Mouse (Mus musculus): ENCODE results near the gene Elf5. TPM values are rescaled to one million over a fixed set of nuclear protein-coding genes. Genes with fewer than 3 reads are reported as not detected.

The Elf5 gene
- polyA plus RNA-seq, 1 experiment from 2014 or later = not detected

DNA sequence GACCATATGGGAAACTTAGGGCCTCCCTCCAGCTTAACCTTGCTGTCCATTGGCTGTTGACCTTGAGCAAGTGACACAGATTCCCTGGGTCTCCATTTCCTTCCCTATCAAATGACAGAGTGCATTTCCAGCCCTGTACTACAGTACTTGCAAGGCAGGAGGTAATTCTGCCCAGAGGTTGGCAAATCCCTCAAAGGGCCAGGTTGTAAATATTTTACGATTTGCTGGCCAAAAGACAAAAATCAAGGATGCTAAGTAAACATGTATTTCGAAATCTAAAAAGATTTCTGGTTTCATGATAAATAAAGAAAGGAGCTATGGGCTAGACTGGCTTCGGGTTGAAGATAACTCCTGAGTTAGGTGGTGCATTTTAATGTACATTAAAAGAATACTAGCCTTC lies 16.9 kb downstream of the Elf5 start:
- no peak overlapping the region for H3K27ac ChIP-seq (ENCODE audit: low read depth)

DNA sequence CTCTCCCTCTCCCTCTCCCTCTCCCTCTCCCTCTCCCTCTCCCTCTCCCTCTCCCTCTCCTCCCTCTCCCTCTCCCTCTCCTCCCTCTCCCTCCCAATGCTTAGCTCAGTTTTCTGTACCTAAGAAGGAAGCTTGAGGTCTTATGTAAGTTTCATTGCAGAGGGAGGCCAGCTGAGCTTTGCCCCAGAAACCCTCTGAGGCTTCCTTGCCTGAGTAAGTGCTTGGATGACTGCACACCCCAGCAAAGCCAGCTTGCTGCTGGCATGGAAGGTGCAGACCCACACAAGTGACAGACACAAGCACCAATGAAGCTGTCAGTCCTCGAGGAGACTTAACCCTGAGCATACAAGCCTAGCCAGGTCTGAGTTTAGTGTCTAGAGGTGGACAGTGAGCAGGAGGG lies 19.2 kb downstream of the Elf5 start:
- Histone ChIP-seq H3K27me3 (ENCODE audit: insufficient read depth, low read length) (no peaks in the 10 kb centered on the region), H3K36me3 (replicated peaks; ENCODE audit: insufficient read depth, low read length) (no peaks in the 10 kb centered on the region), H3K4me2 (ENCODE audit: low read depth, low read length) (no peak overlapping the region), H3K9ac (replicated peaks) (no peak overlapping the region), H3K4me3 (ENCODE audit: low read depth, low read length) (no peak overlapping the region), H3K9me3 (ENCODE audit: low read length) (no peaks in the 10 kb centered on the region), H3K4me1 (ENCODE audit: insufficient read depth) (no peaks in the 10 kb centered on the region), H3K27ac (ENCODE audit: low read depth) (no peak overlapping the region)
- 41% methylated on average over 1 of the region's 1 CpGs for WGBS (ENCODE audit: insufficient replicate concordance)
- DNase-seq = no peak
- ATAC-seq = no peak
- TF ChIP-seq EP300 (IDR thresholded peaks at IDR 0.05; ENCODE audit: low read depth) (no peak), CTCF (IDR thresholded peaks at IDR 0.05; ENCODE audit: low read depth) (no peak)

More for the DNA sequence above, 16.9 kb downstream of the Elf5 start:
- H3K9me3 ChIP-seq (ENCODE audit: low read length) = no peaks in the 10 kb centered on the region
- no peaks in the 10 kb centered on the region for H3K4me1 ChIP-seq (ENCODE audit: insufficient read depth)
- TF ChIP-seq EP300 (IDR thresholded peaks at IDR 0.05; ENCODE audit: low read depth) (no peak), CTCF (IDR thresholded peaks at IDR 0.05; ENCODE audit: low read depth) (no peak)
- WGBS (ENCODE audit: insufficient replicate concordance) = 55% methylated on average over 3 of the region's 3 CpGs
- no peak overlapping the region for H3K4me2 ChIP-seq (ENCODE audit: low read depth, low read length)
- no peaks in the 10 kb centered on the region for H3K27me3 ChIP-seq (ENCODE audit: insufficient read depth, low read length)
- ATAC-seq = no peak
- no peak overlapping the region for H3K9ac ChIP-seq (replicated peaks)
- H3K36me3 ChIP-seq (replicated peaks; ENCODE audit: insufficient read depth, low read length) = no peaks in the 10 kb centered on the region
- no peak overlapping the region for H3K4me3 ChIP-seq (ENCODE audit: low read depth, low read length)
- DNase-seq = no peak

- no peak for ATAC-seq
- Histone ChIP-seq H3K9me3 (ENCODE audit: low read length) (no peaks in the 10 kb centered on the region), H3K4me3 (ENCODE audit: low read depth, low read length) (no peak overlapping the region), H3K36me3 (replicated peaks; ENCODE audit: insufficient read depth, low read length) (no peaks in the 10 kb centered on the region), H3K4me2 (ENCODE audit: low read depth, low read length) (no peak overlapping the region), H3K4me1 (ENCODE audit: insufficient read depth) (no peaks in the 10 kb centered on the region), H3K27ac (ENCODE audit: low read depth) (no peak overlapping the region), H3K9ac (replicated peaks) (no peak overlapping the region), H3K27me3 (ENCODE audit: insufficient read depth, low read length) (no peaks in the 10 kb centered on the region)
- 46% methylated on average over 8 of the region's 8 CpGs for WGBS (ENCODE audit: insufficient replicate concordance)
- TF ChIP-seq EP300 (IDR thresholded peaks at IDR 0.05; ENCODE audit: low read depth) (no peak), CTCF (IDR thresholded peaks at IDR 0.05; ENCODE audit: low read depth) (no peak)
- DNase-seq = no peak
Observed at GRCm38 (mm10) chr2:103432695-103433275, 21.3 kb downstream of the Elf5 start.

- H3K27ac ChIP-seq (ENCODE audit: low read depth) = no peak overlapping the region
- WGBS (ENCODE audit: insufficient replicate concordance) = 64% methylated on average over 2 of the region's 2 CpGs
- no peak overlapping the region for H3K9ac ChIP-seq (replicated peaks)
- no peaks in the 10 kb centered on the region for H3K9me3 ChIP-seq (ENCODE audit: low read length)
- DNase-seq = no peak
- H3K4me3 ChIP-seq (ENCODE audit: low read depth, low read length) = no peak overlapping the region
- H3K4me2 ChIP-seq (ENCODE audit: low read depth, low read length) = no peak overlapping the region
- ATAC-seq = no peak
- H3K4me1 ChIP-seq (ENCODE audit: insufficient read depth) = no peaks in the 10 kb centered on the region
- no peaks in the 10 kb centered on the region for H3K36me3 ChIP-seq (replicated peaks; ENCODE audit: insufficient read depth, low read length)
- H3K27me3 ChIP-seq (ENCODE audit: insufficient read depth, low read length) = no peaks in the 10 kb centered on the region
- no peak for TF ChIP-seq EP300 (IDR thresholded peaks at IDR 0.05; ENCODE audit: low read depth)
- no peak for TF ChIP-seq CTCF (IDR thresholded peaks at IDR 0.05; ENCODE audit: low read depth)
Observed at GRCm38 (mm10) chr2:103435110-103435509, 23.6 kb downstream of the Elf5 start.

- no peak overlapping the region for H3K4me2 ChIP-seq (ENCODE audit: low read depth, low read length)
- no peak overlapping the region for H3K27ac ChIP-seq (ENCODE audit: low read depth)
- no peak overlapping the region for H3K4me3 ChIP-seq (ENCODE audit: low read depth, low read length)
- DNase-seq (no peak), ATAC-seq (no peak)
- H3K9me3 ChIP-seq (ENCODE audit: low read length) = no peaks in the 10 kb centered on the region
- 70% methylated on average over 5 of the region's 5 CpGs for WGBS (ENCODE audit: insufficient replicate concordance)
- H3K4me1 ChIP-seq (ENCODE audit: insufficient read depth) = no peaks in the 10 kb centered on the region
- no peaks in the 10 kb centered on the region for H3K36me3 ChIP-seq (replicated peaks; ENCODE audit: insufficient read depth, low read length)
- TF ChIP-seq CTCF (IDR thresholded peaks at IDR 0.05; ENCODE audit: low read depth) (no peak), EP300 (IDR thresholded peaks at IDR 0.05; ENCODE audit: low read depth) (no peak)
- no peak overlapping the region for H3K9ac ChIP-seq (replicated peaks)
- no peaks in the 10 kb centered on the region for H3K27me3 ChIP-seq (ENCODE audit: insufficient read depth, low read length)
Observed at GRCm38 (mm10) chr2:103436534-103436933, 25.0 kb downstream of the Elf5 start.

DNA sequence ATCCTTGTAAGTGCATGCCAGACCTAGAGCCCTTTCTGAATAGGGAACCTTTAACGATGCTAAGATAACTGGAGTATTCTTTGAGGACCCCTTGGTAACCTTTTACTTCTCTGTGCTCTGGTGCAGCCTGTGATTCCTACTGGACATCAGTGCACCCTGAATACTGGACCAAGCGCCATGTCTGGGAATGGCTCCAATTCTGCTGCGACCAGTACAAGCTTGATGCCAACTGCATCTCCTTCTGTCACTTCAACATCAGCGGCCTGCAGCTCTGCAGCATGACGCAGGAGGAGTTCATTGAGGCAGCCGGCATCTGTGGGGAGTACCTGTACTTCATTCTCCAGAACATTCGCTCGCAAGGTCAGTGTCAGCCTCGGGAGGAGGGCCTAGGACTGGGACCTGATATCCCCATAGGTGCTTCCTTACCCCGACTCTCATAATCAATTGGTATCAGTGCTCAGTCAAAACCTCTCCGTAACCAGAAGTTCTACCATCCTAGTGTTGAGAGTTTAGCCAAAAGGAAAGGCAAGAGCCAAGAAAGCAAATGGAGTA lies 27.7 kb downstream of the Elf5 start:
- no peak overlapping the region for H3K27ac ChIP-seq (ENCODE audit: low read depth)
- no peak overlapping the region for H3K9ac ChIP-seq (replicated peaks)
- no peak for DNase-seq
- H3K9me3 ChIP-seq (ENCODE audit: low read length) = no peaks in the 10 kb centered on the region
- no peak for ATAC-seq
- no peak overlapping the region for H3K4me3 ChIP-seq (ENCODE audit: low read depth, low read length)
- WGBS (ENCODE audit: insufficient replicate concordance) = 84% methylated on average over 11 of the region's 11 CpGs
- H3K27me3 ChIP-seq (ENCODE audit: insufficient read depth, low read length) = no peaks in the 10 kb centered on the region
- no peaks in the 10 kb centered on the region for H3K4me1 ChIP-seq (ENCODE audit: insufficient read depth)
- H3K4me2 ChIP-seq (ENCODE audit: low read depth, low read length) = no peak overlapping the region
- no peaks in the 10 kb centered on the region for H3K36me3 ChIP-seq (replicated peaks; ENCODE audit: insufficient read depth, low read length)
- TF ChIP-seq CTCF (IDR thresholded peaks at IDR 0.05; ENCODE audit: low read depth) = no peak
- no peak for TF ChIP-seq EP300 (IDR thresholded peaks at IDR 0.05; ENCODE audit: low read depth)

Measured in liver, postnatal 0 days (tissue).